In genomic region chr17:31557947-31558542, GRCm38 (mm10) we compare ENCODE assay signal across 8 mouse cellular contexts. TPM values are rescaled to one million over a fixed set of nuclear protein-coding genes. Genes with fewer than 3 reads are reported as not detected.
DNase-seq lines count a peak whose midpoint lies in the region; ATAC-seq and TF ChIP-seq lines count a peak whose summit lies in the region.

No protein-coding gene starts in this region.

- H3K27me3 ChIP-seq in heart, embryonic 15.5 days = no peaks in the 10 kb centered on the region
- no peaks in the 10 kb centered on the region for H3K27me3 ChIP-seq in MEL (ENCODE audit: control insufficient read depth in 1 of 2, insufficient read depth in 2 of 2, low read length in 2 of 2)
- H3K27me3 ChIP-seq in hindbrain, embryonic 16.5 days (replicated peaks; ENCODE audit: control insufficient read depth, insufficient read depth, low read length) = no peaks in the 10 kb centered on the region
- H3K27me3 ChIP-seq in neural tube, embryonic 11.5 days (ENCODE audit: control insufficient read depth, insufficient read depth, low read length) = no peaks in the 10 kb centered on the region

- no peak for ATAC-seq in heart, embryonic 15.5 days (replicated peaks; ENCODE audit: insufficient number of reproducible peaks, insufficient read depth, low FRiP score, low read depth)
- ATAC-seq in hindbrain, embryonic 16.5 days = no peak
- ATAC-seq in neural tube, embryonic 11.5 days (ENCODE audit: insufficient read depth, low FRiP score, low TSS enrichment) = no peak

- no peak for TF ChIP-seq EP300 in MEL (IDR thresholded peaks at IDR 0.05; ENCODE audit: low read depth in 1 of 2, low read length in 2 of 2)

- peak overlapping the region; percentile 24; the same call in 1 of the 2 replicates for H3K4me2 ChIP-seq in heart, embryonic 15.5 days
- H3K4me2 ChIP-seq in hindbrain, embryonic 16.5 days (ENCODE audit: low read length) = no peak overlapping the region
- H3K4me2 ChIP-seq in neural tube, embryonic 11.5 days (ENCODE audit: low read depth) = no peak overlapping the region

- peaks cover 16% of the 10 kb centered on the region for H3K79me2 ChIP-seq in MEL (ENCODE audit: control insufficient read depth, insufficient read depth, low read length, poor library complexity)

- H3K9ac ChIP-seq in heart, embryonic 15.5 days = no peak overlapping the region
- peak overlapping the region; percentile 84 for H3K9ac ChIP-seq in MEL (ENCODE audit: control insufficient read depth, low read depth, low read length, poor library complexity, severe bottlenecking)
- no peak overlapping the region for H3K9ac ChIP-seq in hindbrain, embryonic 16.5 days (ENCODE audit: low read depth, low read length)
- H3K9ac ChIP-seq in neural tube, embryonic 11.5 days (ENCODE audit: low read length) = no peak overlapping the region

- no peaks in the 10 kb centered on the region for H3K9me3 ChIP-seq in heart, embryonic 15.5 days (replicated peaks)
- no peaks in the 10 kb centered on the region for H3K9me3 ChIP-seq in MEL (replicated peaks; ENCODE audit: insufficient read depth, low read length)
- H3K9me3 ChIP-seq in hindbrain, embryonic 16.5 days (ENCODE audit: control insufficient read depth, low read length) = no peaks in the 10 kb centered on the region
- no peaks in the 10 kb centered on the region for H3K9me3 ChIP-seq in neural tube, embryonic 11.5 days (ENCODE audit: control insufficient read depth, low read length)

- peak overlapping the region; percentile 31; the same call in 1 of the 2 replicates for H3K27ac ChIP-seq in heart, embryonic 15.5 days
- peak overlapping the region; percentile 14; the same call in 1 of the 2 replicates for H3K27ac ChIP-seq in MEL (ENCODE audit: control insufficient read depth, low read depth, low read length)
- H3K27ac ChIP-seq in hindbrain, embryonic 16.5 days (ENCODE audit: low read depth, low read length) = peak overlapping the region; percentile 52
- peak overlapping the region; percentile 49 for H3K27ac ChIP-seq in neural tube, embryonic 11.5 days (ENCODE audit: low read depth, low read length)

- no peak for DNase-seq in heart, adult 9 months (ENCODE audit: low spot score in 2 of 2)
- DNase-seq in MEL (ENCODE audit: low read depth, low spot score) = peak; percentile 58
- DNase-seq in neural tube, embryonic 11.5 days (ENCODE audit: low spot score) = no peak
- DNase-seq in layer of hippocampus, postnatal 10 days (ENCODE audit: low spot score in 2 of 2) = no peak
- no peak for DNase-seq in lung, postnatal 36 days
- no peak for DNase-seq in gastrocnemius, adult 8-10 months (ENCODE audit: low spot score in 2 of 2)

- peaks cover 11% of the 10 kb centered on the region for H3K4me1 ChIP-seq in heart, embryonic 15.5 days (replicated peaks)
- H3K4me1 ChIP-seq in MEL (ENCODE audit: control insufficient read depth in 1 of 2, insufficient read depth in 2 of 2, low read length in 2 of 2) = peaks cover 0 to 14% of the 10 kb centered on the region in 2 experiments; a peak in 3 of 4 replicates
- peaks cover 12% of the 10 kb centered on the region for H3K4me1 ChIP-seq in hindbrain, embryonic 16.5 days (ENCODE audit: control insufficient read depth, insufficient read depth, low read depth, low read length)
- no peaks in the 10 kb centered on the region for H3K4me1 ChIP-seq in neural tube, embryonic 11.5 days (ENCODE audit: control insufficient read depth, insufficient read depth, low read length)

- no peak for TF ChIP-seq CTCF in MEL (IDR thresholded peaks at IDR 0.05 in 2 of 3, conservative IDR thresholded peaks at IDR 0.05 in 1 of 3; ENCODE audit: control insufficient read depth in 1 of 3, insufficient read depth in 1 of 3, low read depth in 2 of 3, low read length in 3 of 3, poor library complexity in 1 of 3, severe bottlenecking in 1 of 3)

- TF ChIP-seq POLR2A in MEL (IDR thresholded peaks at IDR 0.05; ENCODE audit: control insufficient read depth in 1 of 2, insufficient read depth in 1 of 2, low read depth in 1 of 2, low read length in 2 of 2, poor library complexity in 1 of 2) = peak; percentile 32 to 77; a peak in 3 of 4 replicates

- TF ChIP-seq RAD21 in MEL (IDR thresholded peaks at IDR 0.05; ENCODE audit: low read depth, low read length) = no peak

- 72% methylated on average over 10 of the region's 10 CpGs for WGBS in heart, embryonic 15.5 days
- 85% methylated on average over 10 of the region's 10 CpGs for WGBS in hindbrain, embryonic 16.5 days
- 75% methylated on average over 10 of the region's 10 CpGs for WGBS in neural tube, embryonic 11.5 days

- H3K4me3 ChIP-seq in heart, embryonic 15.5 days = no peak overlapping the region
- H3K4me3 ChIP-seq in MEL (ENCODE audit: control insufficient read depth in 1 of 2, insufficient read depth in 1 of 2, low read depth in 2 of 2, low read length in 2 of 2) = peak overlapping the region; percentile 51 to 68; a peak in 3 of 4 replicates
- no peak overlapping the region for H3K4me3 ChIP-seq in hindbrain, embryonic 16.5 days (ENCODE audit: low read length)
- H3K4me3 ChIP-seq in neural tube, embryonic 11.5 days (ENCODE audit: low read depth, low read length) = no peak overlapping the region

- H3K36me3 ChIP-seq in heart, embryonic 15.5 days = no peaks in the 10 kb centered on the region
- peaks cover 0 to 9% of the 10 kb centered on the region in 2 experiments; a peak in 1 of 4 replicates for H3K36me3 ChIP-seq in MEL (ENCODE audit: control insufficient read depth in 1 of 2, insufficient read depth in 2 of 2, low read length in 2 of 2)
- H3K36me3 ChIP-seq in hindbrain, embryonic 16.5 days (ENCODE audit: control insufficient read depth, insufficient read depth, low read length) = no peaks in the 10 kb centered on the region
- H3K36me3 ChIP-seq in neural tube, embryonic 11.5 days (ENCODE audit: control insufficient read depth, insufficient read depth, low read length) = no peaks in the 10 kb centered on the region; the same call in 1 of the 2 replicates

TF ChIP-seq in MEL, 35 proteins besides CTCF, POLR2A, EP300 and RAD21:
- TF ChIP-seq ZC3H11A (IDR thresholded peaks at IDR 0.05; ENCODE audit: low read depth, low read length) (no peak), POLR2AphosphoS5 (IDR thresholded peaks at IDR 0.05; ENCODE audit: borderline replicate concordance, low read depth, low read length) (no peak), NELFE (IDR thresholded peaks at IDR 0.05; ENCODE audit: low read depth, low read length) (peak; percentile 52), ZMIZ1 (IDR thresholded peaks at IDR 0.05; ENCODE audit: low read depth, low read length) (peak; percentile 44; the same call in 1 of the 2 replicates), HCFC1 (IDR thresholded peaks at IDR 0.05; ENCODE audit: low read depth, low read length) (peak; percentile 64), TBP (IDR thresholded peaks at IDR 0.05; ENCODE audit: low read depth, low read length) (peak; percentile 76; the same call in 1 of the 2 replicates), SIN3A (IDR thresholded peaks at IDR 0.05; ENCODE audit: low read length) (peak; percentile 21; the same call in 1 of the 2 replicates), POLR2AphosphoS2 (IDR thresholded peaks at IDR 0.05; ENCODE audit: low read length) (0 out of 2 replicates have a peak, but pooled peaks have one; percentile 39), USF2 (IDR thresholded peaks at IDR 0.05; ENCODE audit: borderline replicate concordance in 1 of 2, insufficient read depth in 1 of 2, low read depth in 1 of 2, low read length in 2 of 2) (no peak), UBTF (IDR thresholded peaks at IDR 0.05; ENCODE audit: borderline replicate concordance, insufficient read depth, low read depth, low read length) (no peak), MYC (IDR thresholded peaks at IDR 0.05; ENCODE audit: low read depth, low read length) (no peak)

RNA-seq across cellular contexts. Expression of gene Pknox1, which starts 6.5 kb away (rescaled TPM):
- polyA plus RNA-seq in heart, embryonic 15.5 days (2015; fragmentation: Nextera tagmentation; extraction: Ambion mirVana) = 14.0 and 19.9 TPM in 2 replicates
- total RNA-seq in MEL (2012; rRNA removed) = 13.2 and 16.1 TPM in 2 replicates
- polyA plus RNA-seq in MEL (2012; ENCODE audit: insufficient read depth in 1 of 2, insufficient read length in 2 of 2, low read depth in 1 of 2, low replicate concordance in 2 of 2, missing spikeins in 1 of 2) = 10 to 100 TPM; 13.6 to 34.1 TPM
- 33.0 and 35.1 TPM in 2 replicates for polyA plus RNA-seq in hindbrain, embryonic 16.5 days (2015; fragmentation: Nextera tagmentation; extraction: Ambion mirVana)
- 46.4 and 52.4 TPM in 2 replicates for polyA plus RNA-seq in neural tube, embryonic 11.5 days (2014; fragmentation: Nextera tagmentation; extraction: Ambion mirVana)
- total RNA-seq in layer of hippocampus, postnatal 10 days (2021) = 10 to 100 TPM; 16.4 to 17.5 TPM
- total RNA-seq in gastrocnemius, adult 8-10 months (2022) = 10 to 100 TPM in 1 of 4 experiments, 1 to 10 TPM in 3; 5.6 to 10.3 (median 7.2) TPM

RNA-seq across cellular contexts. Expression of gene Ndufv3, which starts 38.1 kb away (rescaled TPM):
- 512 and 629 TPM in 2 replicates for polyA plus RNA-seq in heart, embryonic 15.5 days (2015; fragmentation: Nextera tagmentation; extraction: Ambion mirVana)
- 189 and 198 TPM in 2 replicates for total RNA-seq in MEL (2012; rRNA removed)
- 1,000 to 10,000 TPM in 1 of 2 experiments, 100 to 1,000 TPM in 1; 158 to 1,046 TPM for polyA plus RNA-seq in MEL (2012; ENCODE audit: insufficient read depth in 1 of 2, insufficient read length in 2 of 2, low read depth in 1 of 2, low replicate concordance in 2 of 2, missing spikeins in 1 of 2)
- polyA plus RNA-seq in hindbrain, embryonic 16.5 days (2015; fragmentation: Nextera tagmentation; extraction: Ambion mirVana) = 431 and 478 TPM in 2 replicates
- polyA plus RNA-seq in neural tube, embryonic 11.5 days (2014; fragmentation: Nextera tagmentation; extraction: Ambion mirVana) = 250 and 260 TPM in 2 replicates
- total RNA-seq in layer of hippocampus, postnatal 10 days (2021) = 100 to 1,000 TPM; 294 to 312 TPM
- 100 to 1,000 TPM; 461 to 515 (median 488) TPM for total RNA-seq in gastrocnemius, adult 8-10 months (2022)

RNA-seq across cellular contexts. Expression of gene Wdr4, which starts 38.3 kb away (rescaled TPM):
- polyA plus RNA-seq in heart, embryonic 15.5 days (2015; fragmentation: Nextera tagmentation; extraction: Ambion mirVana) = 16.7 and 26.0 TPM in 2 replicates
- 104 and 118 TPM in 2 replicates for total RNA-seq in MEL (2012; rRNA removed)
- polyA plus RNA-seq in MEL (2012; ENCODE audit: insufficient read depth in 1 of 2, insufficient read length in 2 of 2, low read depth in 1 of 2, low replicate concordance in 2 of 2, missing spikeins in 1 of 2) = 100 to 1,000 TPM in 1 of 2 experiments, not detected in 1; 109 TPM
- 38.1 and 41.2 TPM in 2 replicates for polyA plus RNA-seq in hindbrain, embryonic 16.5 days (2015; fragmentation: Nextera tagmentation; extraction: Ambion mirVana)
- polyA plus RNA-seq in neural tube, embryonic 11.5 days (2014; fragmentation: Nextera tagmentation; extraction: Ambion mirVana) = 40.1 and 42.5 TPM in 2 replicates
- 10 to 100 TPM; 26.3 to 28.8 TPM for total RNA-seq in layer of hippocampus, postnatal 10 days (2021)
- 1 to 10 TPM; 5.4 to 6.6 (median 5.7) TPM for total RNA-seq in gastrocnemius, adult 8-10 months (2022)

Comparison
In these comparisons a context has a peak if more than half of its experiments do, and no peak if none do; other contexts are left out.
1. H3K4me3 ChIP-seq: peak in MEL (2 of 2); none in heart, embryonic 15.5 days (single experiment), hindbrain, embryonic 16.5 days (single experiment) and neural tube, embryonic 11.5 days (single experiment).
2. Peak in every context shown above with its lines, with median percentiles within 50 percentile points of each other: H3K27ac ChIP-seq.